Mouse (Mus musculus): ENCODE data around the gene Mxd4. TPM values are rescaled to one million over a fixed set of nuclear protein-coding genes. Genes with fewer than 3 reads are reported as not detected.

Gene Mxd4
- total RNA-seq, 4 experiments from 2014 or later = 17.0 to 30.9 (median 24.8) TPM

DNA sequence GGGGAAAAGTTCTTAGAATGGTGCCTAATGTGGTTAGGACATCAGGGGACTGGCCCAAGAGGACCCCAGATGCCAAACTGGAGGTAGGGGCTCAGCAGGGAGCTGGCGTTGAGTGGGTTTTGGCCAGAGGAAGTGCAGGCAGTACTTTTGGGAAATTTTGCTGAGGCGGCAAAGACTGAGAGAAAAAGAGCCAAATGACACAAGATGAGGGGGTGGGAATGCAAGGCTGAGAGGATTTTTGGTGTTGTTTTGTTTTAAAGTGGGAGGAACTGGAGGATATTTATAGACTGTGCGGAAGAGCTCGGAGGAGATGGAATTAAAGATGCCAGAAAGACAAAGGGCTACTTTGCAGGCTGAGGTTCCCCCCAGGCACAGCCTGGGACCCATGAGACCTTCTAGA lies 16.8 kb downstream of the Mxd4 start:
- DNase-seq (ENCODE audit: low spot score in 2 of 2) = no peak

DNA sequence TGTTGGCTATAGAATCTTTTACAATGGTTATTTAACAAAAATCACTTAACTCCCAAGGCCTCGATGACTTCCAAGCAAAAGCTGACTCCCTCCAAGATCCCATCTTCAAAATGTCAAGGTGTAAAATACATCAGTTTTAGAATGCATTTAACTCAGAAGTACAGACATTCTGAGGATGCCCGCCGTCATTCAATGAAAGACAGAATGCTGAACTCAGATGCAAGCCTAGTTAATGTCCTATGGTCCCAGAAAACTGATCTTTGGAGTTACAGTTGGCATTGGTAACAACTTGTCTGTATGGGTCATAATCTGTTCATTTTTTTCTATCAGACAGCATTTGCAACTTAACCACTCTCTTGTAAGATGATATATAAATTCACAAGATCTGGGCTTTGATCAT lies 17.6 kb downstream of the Mxd4 start:
- DNase-seq (ENCODE audit: low spot score in 2 of 2) = no peak

DNA sequence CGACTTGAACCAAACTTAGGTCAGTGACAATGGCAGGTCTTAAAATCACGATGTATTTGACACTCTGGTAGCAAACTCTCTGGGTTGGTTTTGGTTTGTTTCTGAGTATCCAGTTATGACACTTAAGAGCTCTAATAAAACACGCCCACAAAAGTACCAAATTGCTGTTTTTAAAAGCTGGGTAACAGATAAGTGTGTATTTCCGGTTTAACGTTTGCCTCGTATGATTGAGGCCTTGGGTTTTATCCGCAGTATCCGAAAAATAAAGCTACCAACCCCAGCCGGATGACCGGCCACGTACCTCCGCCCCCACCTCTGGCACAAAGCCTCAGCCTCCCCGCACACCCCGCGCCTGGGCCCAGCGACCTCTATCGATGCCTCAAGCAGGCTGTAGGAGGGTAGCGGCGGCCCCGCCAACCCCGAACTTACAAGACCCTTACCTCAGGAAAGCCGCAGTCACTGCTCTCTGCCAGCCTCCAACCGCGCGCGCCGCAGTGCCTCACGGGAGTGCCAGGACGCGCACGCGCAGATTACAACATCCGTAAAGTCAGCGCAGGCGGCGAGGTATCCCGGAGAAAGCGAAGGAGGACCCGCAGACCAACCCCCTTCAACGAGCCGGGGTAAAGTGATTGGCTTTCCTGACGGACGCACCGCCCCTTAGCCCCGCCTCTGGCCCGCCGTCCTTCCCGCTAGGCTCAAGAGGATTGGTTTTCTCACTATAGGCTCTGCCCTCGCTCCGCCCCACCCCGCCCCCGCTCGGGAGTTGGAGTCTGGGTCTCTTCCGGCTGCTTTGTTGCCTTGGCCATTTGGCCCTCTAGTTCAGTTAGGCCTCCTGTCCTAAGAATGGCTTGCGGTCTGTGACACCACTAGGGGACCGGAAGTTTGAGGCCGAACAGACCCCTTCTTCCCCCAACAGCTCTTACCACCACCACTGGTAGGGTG lies 18.3 kb downstream of the Mxd4 start, which contains the start of the genes Poln and Haus3:
Poln (minus strand) TSS at position 499 of the 942 bp plus-strand sequence.
Haus3 (minus strand) TSS at position 578 of the 942 bp plus-strand sequence.
- peak; percentile 94 to 96 for DNase-seq (ENCODE audit: low spot score in 2 of 2)

DNA sequence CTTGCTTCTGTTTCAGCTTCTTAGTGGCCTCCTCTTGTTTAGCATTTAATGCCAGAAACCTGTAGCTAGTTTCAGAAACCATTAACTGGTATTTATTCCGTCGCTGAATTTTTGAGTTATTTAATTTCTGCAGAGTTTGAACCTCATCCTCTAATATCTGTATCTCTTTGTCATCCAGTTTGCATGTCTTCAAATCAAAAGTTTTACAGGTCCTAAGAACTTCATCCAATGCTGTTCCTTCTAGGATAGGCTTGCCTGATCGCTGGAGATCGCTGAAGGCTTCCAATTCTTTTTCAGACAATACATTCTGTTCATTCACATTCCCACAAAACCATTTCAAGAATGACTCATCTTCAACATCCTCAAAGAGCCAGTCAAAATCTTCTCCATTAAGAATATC lies 19.7 kb downstream of the Mxd4 start:
- no peak for DNase-seq (ENCODE audit: low spot score in 2 of 2)

DNA sequence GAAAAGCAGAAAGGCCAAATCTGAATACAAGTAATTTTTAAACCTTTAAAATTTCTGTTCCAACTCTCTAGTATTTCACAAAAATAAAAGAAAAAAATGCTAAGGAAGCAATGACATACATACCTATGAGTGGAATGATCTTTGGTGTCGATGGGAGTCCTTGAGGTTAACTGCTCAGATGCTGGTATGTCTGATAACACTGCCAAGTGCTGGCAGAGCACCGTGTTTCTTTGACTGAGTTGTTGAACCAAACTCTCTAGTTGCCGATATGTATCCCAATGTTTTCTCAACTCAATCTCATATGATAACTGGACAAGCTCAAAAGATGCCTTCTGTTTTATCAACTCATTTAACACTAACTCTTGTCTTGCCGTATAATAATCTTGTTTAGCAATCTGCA lies 21.7 kb downstream of the Mxd4 start:
- DNase-seq (ENCODE audit: low spot score in 2 of 2) = no peak

DNA sequence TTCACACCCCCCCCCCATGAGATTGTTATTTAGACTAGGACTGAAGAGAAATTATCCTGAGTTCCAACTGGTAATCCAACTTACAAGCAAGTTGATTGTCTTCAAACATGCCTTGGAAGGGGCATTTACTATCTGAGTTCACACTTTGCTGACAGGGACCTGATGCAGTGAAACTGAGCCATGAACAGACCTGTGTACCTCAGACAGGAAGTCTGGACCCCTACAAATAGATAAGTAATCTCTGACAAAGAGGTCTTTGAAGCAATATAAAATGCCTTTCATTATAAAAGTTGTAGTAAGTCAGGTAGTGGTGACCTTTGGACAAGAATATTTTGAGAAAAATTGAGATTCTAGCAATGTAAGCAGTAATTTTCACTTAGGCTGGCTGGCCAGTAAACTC lies 39.0 kb downstream of the Mxd4 start:
- no peak for DNase-seq (ENCODE audit: low spot score in 2 of 2)

DNA sequence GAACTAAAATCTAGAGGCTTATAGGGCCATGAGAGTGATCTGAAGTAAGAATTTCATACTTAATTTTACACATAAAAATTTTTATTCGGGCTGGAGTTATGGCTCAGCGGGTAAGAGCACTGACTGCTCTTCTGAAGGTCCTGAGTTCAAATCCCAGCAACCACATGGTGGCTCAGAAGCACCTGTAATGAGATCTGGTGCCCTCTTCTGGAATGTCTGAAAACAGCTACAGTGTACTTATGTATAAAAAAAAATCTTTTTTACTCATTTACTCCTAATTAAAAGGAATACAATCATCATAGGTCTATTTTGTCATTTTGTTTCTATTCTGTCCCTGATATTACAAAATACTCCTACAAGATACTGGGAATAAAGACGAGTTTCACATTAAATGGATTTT lies 40.0 kb downstream of the Mxd4 start:
- DNase-seq (ENCODE audit: low spot score in 2 of 2) = no peak

DNA sequence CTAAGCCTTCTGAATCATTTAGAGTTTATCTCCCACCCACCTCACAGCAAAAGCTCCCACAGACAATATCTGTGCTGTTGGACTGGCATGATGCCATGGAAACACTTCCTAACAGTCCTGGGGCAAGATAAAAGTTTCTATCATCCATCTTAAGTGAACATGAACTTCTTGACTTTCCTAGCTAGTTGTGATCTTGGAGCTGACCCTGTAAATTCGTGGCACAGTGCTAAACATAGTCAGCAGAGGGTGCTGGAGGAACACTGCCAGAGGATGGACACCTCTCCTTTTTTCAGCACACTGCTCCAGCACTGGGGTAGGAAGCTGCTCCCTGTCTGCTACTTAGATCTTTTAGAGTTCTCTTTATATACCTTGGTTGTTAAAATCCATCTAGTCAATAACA lies 47.8 kb downstream of the Mxd4 start:
- no peak for DNase-seq (ENCODE audit: low spot score in 2 of 2)

DNA sequence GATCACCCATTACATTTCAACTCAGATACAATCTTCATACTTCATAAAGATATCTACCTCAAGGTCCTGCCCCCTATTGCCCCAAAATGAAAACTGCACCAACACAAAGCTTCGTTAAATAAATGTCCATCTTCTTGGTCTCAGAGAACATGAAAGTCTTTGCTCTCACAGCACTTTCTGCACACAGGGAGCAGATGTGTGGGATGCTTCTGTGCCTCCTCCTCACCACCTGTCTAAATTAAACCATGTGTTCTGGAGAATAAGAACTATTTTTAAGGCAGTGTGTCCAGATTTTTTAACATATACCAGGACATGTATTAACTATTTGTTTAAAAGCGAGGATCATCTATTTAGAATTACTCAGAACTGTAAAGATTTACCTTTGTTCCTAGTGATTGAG lies 54.8 kb downstream of the Mxd4 start:
- no peak for DNase-seq (ENCODE audit: low spot score in 2 of 2)

DNA sequence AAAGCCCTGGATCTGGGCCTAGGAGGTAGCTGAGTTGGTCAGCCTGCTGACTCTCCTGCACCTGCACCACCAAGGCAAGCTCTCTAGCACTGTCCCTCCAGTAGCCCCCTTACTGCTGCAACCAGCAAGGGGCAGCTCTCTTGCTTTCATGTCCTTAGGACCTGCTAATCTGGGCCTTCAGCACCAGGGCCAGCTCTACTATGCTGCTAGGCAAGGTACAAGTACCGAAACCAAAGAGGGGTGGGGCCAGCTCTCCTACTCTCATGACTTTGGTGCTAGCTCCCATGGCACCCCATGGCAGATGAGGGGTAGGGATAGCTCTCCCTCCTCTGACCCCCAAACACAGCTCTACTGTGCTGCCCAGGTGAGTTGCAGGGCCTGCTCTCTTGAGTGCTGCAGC lies 63.4 kb downstream of the Mxd4 start:
- no peak for DNase-seq (ENCODE audit: low spot score in 2 of 2)

Other genes with a start within 250 kb of the Mxd4 start
- gene Gm1673, start 204.3 kb downstream of the Mxd4 start, total RNA-seq (2022) = not detected
- under 1 TPM; 0.16 to 0.24 (median 0.20) TPM for gene Nat8l, start 191.7 kb downstream of the Mxd4 start, total RNA-seq (2022)
- gene Poln, start 18.3 kb downstream of the Mxd4 start, total RNA-seq (2022) = 1 to 10 TPM in 1 of 4 experiments, under 1 TPM in 2, not detected in 1; 0.51 to 2.3 (median 0.89) TPM
- 1 to 10 TPM; 3.5 to 4.0 (median 3.6) TPM for gene Haus3, start 18.2 kb downstream of the Mxd4 start, total RNA-seq (2022)
- gene Zfyve28, start 100.7 kb upstream of the Mxd4 start, total RNA-seq (2022) = 1 to 10 TPM in 1 of 4 experiments, under 1 TPM in 3; 0.35 to 1.3 (median 0.68) TPM
- gene Cfap99, start 100.9 kb upstream of the Mxd4 start, total RNA-seq (2022) = not detected
- 10 to 100 TPM; 14.0 to 17.5 (median 15.9) TPM for gene Rnf4, start 148.6 kb upstream of the Mxd4 start, total RNA-seq (2022)
- gene Fam193a, start 182.2 kb upstream of the Mxd4 start, total RNA-seq (2022) = 10 to 100 TPM; 11.0 to 14.2 (median 11.5) TPM